ENCODE assay signal across 8 mouse cellular contexts in genomic region chr10:3740148-3740503, GRCm38 (mm10). TPM values are rescaled to one million over a fixed set of nuclear protein-coding genes. Genes with fewer than 3 reads are reported as not detected.
DNase-seq lines count a peak whose midpoint lies in the region; ATAC-seq lines count a peak whose summit lies in the region.

Gene Plekhg1, plus strand, starts transcription at chr10:3740364.

- peak within 1 kb of the TSS; percentile 76 for H3K27ac ChIP-seq in hindbrain, embryonic 15.5 days (replicated peaks)

- peak; percentile 86 for DNase-seq in ZHBTc4 (ENCODE audit: low read depth, low spot score)
- DNase-seq in cerebellum, postnatal 14 days, result peak; percentile 67 to 74
- peak; percentile 65 to 68 for DNase-seq in gastrocnemius, adult 8-10 months (ENCODE audit: low spot score in 2 of 2)
- DNase-seq in left cerebral cortex, adult 8-10 months (ENCODE audit: low spot score in 2 of 2), result peak; percentile 33 to 50
- peak; percentile 88 to 94 for DNase-seq in lung, postnatal 4 days
- peak; percentile 62 for DNase-seq in right cerebral cortex, adult 18-20 months
- peak; percentile 78 to 83 for DNase-seq in urinary bladder, postnatal 4 days (ENCODE audit: low spot score in 2 of 2)

- H3K4me3 ChIP-seq in hindbrain, embryonic 15.5 days, result peak within 1 kb of the TSS; percentile 62

- H3K27me3 ChIP-seq in hindbrain, embryonic 15.5 days, result no peaks in the 10 kb centered on the region

- no peaks in the 10 kb centered on the region for H3K9me3 ChIP-seq in hindbrain, embryonic 15.5 days

- H3K4me1 ChIP-seq in hindbrain, embryonic 15.5 days (replicated peaks), result peaks cover 3% of the 10 kb centered on the region; the same call in 1 of the 2 replicates

- peak within 1 kb of the TSS; percentile 97 for H3K4me2 ChIP-seq in hindbrain, embryonic 15.5 days

- no peaks in the 10 kb centered on the region for H3K36me3 ChIP-seq in hindbrain, embryonic 15.5 days

- 0% methylated on average over 20 of the region's 29 CpGs for WGBS in hindbrain, embryonic 15.5 days

- peak within 1 kb of the TSS; percentile 48 for H3K9ac ChIP-seq in hindbrain, embryonic 15.5 days

- ATAC-seq in hindbrain, embryonic 15.5 days (ENCODE audit: low FRiP score, low read depth), result peak; percentile 87

RNA-seq across cellular contexts. Expression of gene Plekhg1, which starts in this region (rescaled TPM):
- total RNA-seq in gastrocnemius, adult 8-10 months (2022), result 1 to 10 TPM; 1.2 to 2.5 (median 1.6) TPM
- 10.5 and 11.4 TPM in 2 replicates for polyA plus RNA-seq in hindbrain, embryonic 15.5 days (2015; fragmentation: Nextera tagmentation; extraction: Ambion mirVana)
- total RNA-seq in left cerebral cortex, adult 8-10 months (2022), result 10 to 100 TPM in 1 of 4 experiments, 1 to 10 TPM in 3; 9.2 to 15.2 (median 9.3) TPM

Comparison
In these comparisons a context has a peak if more than half of its experiments do, and no peak if none do; other contexts are left out.
1. Peak in every context shown above with its lines: DNase-seq, ATAC-seq, H3K4me3 ChIP-seq and H3K27ac ChIP-seq.